Mouse (Mus musculus) hindbrain, embryonic 14.5 days (tissue): ENCODE results near the gene Oasl2. TPM values are rescaled to one million over a fixed set of nuclear protein-coding genes. Genes with fewer than 3 reads are reported as not detected.
"Not testable (repeated sequence)": the region's sequence is repeated elsewhere in the genome, so short reads cannot be mapped to it uniquely, and the experiment has no call there.

ENCODE experiments used
- ATAC-seq: fragments of 200-750 bp; cut with Nextera tagmentation; 2 replicates; pipeline ENCODE4 v1.8.0; 2017; ENCODE audit warnings: moderate number of reproducible peaks, mild to moderate bottlenecking, moderate TSS enrichment, moderate library complexity; ENCODE audit not compliant: low FRiP score
- DNase-seq: peaks from one replicate; pipeline ENCODE4 v3.0.0-alpha.2; 2015; ENCODE audit warnings: low spot score
- H3K27ac ChIP-seq: fragments of 300-500 bp; sonication (generic); 2 replicates; pipeline ENCODE4 v1.5.1; 2014; ENCODE audit warnings: mild to moderate bottlenecking, moderate library complexity
- H3K27me3 ChIP-seq: fragments of 300-500 bp; sonication (generic); 2 replicates; pipeline ENCODE4 v1.6.1; 2014; ENCODE audit warnings: mild to moderate bottlenecking, low read length, mixed read lengths; ENCODE audit not compliant: control insufficient read depth, insufficient read depth
- H3K36me3 ChIP-seq: fragments of 300-500 bp; sonication (generic); replicated peaks from 2 replicates; pipeline ENCODE4 v1.6.1; 2014; ENCODE audit not compliant: control insufficient read depth, insufficient read depth
- H3K4me1 ChIP-seq: fragments of 300-500 bp; sonication (generic); replicated peaks from 2 replicates; pipeline ENCODE4 v1.6.1; 2014; ENCODE audit warnings: antibody characterized with exemption, low read length, mixed read lengths; ENCODE audit not compliant: control insufficient read depth, insufficient read depth
- H3K4me2 ChIP-seq: fragments of 300-500 bp; sonication (generic); replicated peaks from 2 replicates; pipeline ENCODE4 v1.6.1; 2014; ENCODE audit warnings: mild to moderate bottlenecking, moderate library complexity
- H3K4me3 ChIP-seq: fragments of 300-500 bp; sonication (generic); replicated peaks from 2 replicates; pipeline ENCODE4 v1.5.1; 2014; ENCODE audit warnings: mild to moderate bottlenecking, low read length
- H3K9ac ChIP-seq: fragments of 300-500 bp; sonication (generic); 2 replicates; pipeline ENCODE4 v1.6.1; 2014
- H3K9me3 ChIP-seq: fragments of 300-500 bp; sonication (generic); 2 replicates; pipeline ENCODE4 v1.6.1; 2016; ENCODE audit warnings: low read length; ENCODE audit not compliant: control insufficient read depth
- WGBS: fragments of 180-500 bp; shearing (Covaris S2); extraction: QIAGEN DNeasy Blood & Tissue Kit; methylation state at CpG from one replicate; pipeline ENCODE4 v1.1.7; 2014; 5-methylcytosine and 5-hydroxymethylcytosine counted together
- polyA plus RNA-seq: library from polyadenylated mRNA; unstranded; fragments of >200 nt; fragmentation: Nextera tagmentation; extraction: Ambion mirVana; gene quantifications from 2 replicates; pipeline ENCODE4 v1.2.1, GENCODE M21; 2014

Oasl2 gene
- 3.7 and 5.0 TPM in 2 replicates for polyA plus RNA-seq

- no peak within 1 kb of the TSS for H3K27ac ChIP-seq
- H3K4me2 ChIP-seq = 0 out of 2 replicates have a peak within 1 kb of the TSS, but pooled peaks have one; percentile 21
- H3K9me3 ChIP-seq = no peaks in the 10 kb centered on the region
- ATAC-seq (no peak), DNase-seq (no peak)
- WGBS = 69% methylated on average over 13 of the region's 13 CpGs
- H3K4me3 ChIP-seq = no peak within 1 kb of the TSS
- H3K9ac ChIP-seq = no peak within 1 kb of the TSS
- no peaks in the 10 kb centered on the region for H3K36me3 ChIP-seq
- H3K27me3 ChIP-seq = no peaks in the 10 kb centered on the region
- no peaks in the 10 kb centered on the region for H3K4me1 ChIP-seq
These were observed at the start of gene Oasl2 for GRCm38 (mm10) chr5:114896688-114897373. Oasl2 (plus strand) TSS chr5:114896936.

GRCm38 (mm10) chr5:114851565-114852236 is 45.0 kb upstream of the Oasl2 start:
- H3K27me3 ChIP-seq = no peaks in the 10 kb centered on the region
- H3K9me3 ChIP-seq = no peaks in the 10 kb centered on the region
- no peak for ATAC-seq
- H3K4me1 ChIP-seq = no peaks in the 10 kb centered on the region
- H3K4me2 ChIP-seq = no peak overlapping the region
- H3K36me3 ChIP-seq = no peaks in the 10 kb centered on the region
- no peak overlapping the region for H3K9ac ChIP-seq
- H3K27ac ChIP-seq = no peak overlapping the region
- WGBS = 86% methylated on average over 20 of the region's 20 CpGs
- no peak overlapping the region for H3K4me3 ChIP-seq
- no peak for DNase-seq

GRCm38 (mm10) chr5:114853364-114853763 is 43.4 kb upstream of the Oasl2 start, which contains the start of gene 4930519G04Rik:
4930519G04Rik (plus strand) TSS chr5:114853664.
- ATAC-seq, H3K4me1 ChIP-seq, H3K9ac ChIP-seq, H3K9me3 ChIP-seq, H3K36me3 ChIP-seq, DNase-seq, H3K4me2 ChIP-seq, H3K27me3 ChIP-seq, H3K27ac ChIP-seq, H3K4me3 ChIP-seq: not testable (repeated sequence)
- WGBS = 85% methylated on average over 3 of the region's 5 CpGs

- no peaks in the 10 kb centered on the region for H3K36me3 ChIP-seq
- ATAC-seq = no peak
- H3K9ac ChIP-seq = peak within 1 kb of the TSS; percentile 56
- H3K4me1 ChIP-seq = no peaks in the 10 kb centered on the region
- H3K4me3 ChIP-seq = peak within 1 kb of the TSS; percentile 23
- 0 out of 2 replicates have a peak within 1 kb of the TSS, but pooled peaks have one; percentile 26 for H3K27ac ChIP-seq
- peak within 1 kb of the TSS; percentile 58 for H3K4me2 ChIP-seq
- no peaks in the 10 kb centered on the region for H3K27me3 ChIP-seq
- H3K9me3 ChIP-seq = no peaks in the 10 kb centered on the region
- no peak for DNase-seq
- 83% methylated on average over 12 of the region's 12 CpGs for WGBS
These were observed 38.2 kb upstream of the Oasl2 start, which contains the start of gene Gm9936 for GRCm38 (mm10) chr5:114858582-114858981. Gm9936 (minus strand) TSS chr5:114858682.

- DNase-seq (peak; percentile 90), ATAC-seq (peak; percentile 40; the same call in 1 of the 2 replicates)
- Histone ChIP-seq H3K4me2 (peak overlapping the region; percentile 58), H3K4me3 (peak overlapping the region; percentile 23), H3K9me3 (no peaks in the 10 kb centered on the region), H3K9ac (peak overlapping the region; percentile 56), H3K36me3 (no peaks in the 10 kb centered on the region), H3K27me3 (no peaks in the 10 kb centered on the region), H3K4me1 (no peaks in the 10 kb centered on the region), H3K27ac (0 out of 2 replicates have a peak overlapping the region, but pooled peaks have one; percentile 26)
- WGBS = 6% methylated on average over 18 of the region's 18 CpGs
These were observed 37.5 kb upstream of the Oasl2 start for GRCm38 (mm10) chr5:114859253-114859652.

- Histone ChIP-seq H3K4me3 (no peak overlapping the region), H3K27me3 (no peaks in the 10 kb centered on the region), H3K9ac (no peak overlapping the region), H3K27ac (no peak overlapping the region), H3K4me2 (no peak overlapping the region), H3K4me1 (no peaks in the 10 kb centered on the region), H3K9me3 (no peaks in the 10 kb centered on the region), H3K36me3 (no peaks in the 10 kb centered on the region)
- 71% methylated on average over 6 of the region's 6 CpGs for WGBS
- ATAC-seq (no peak), DNase-seq (no peak)
These were observed 35.0 kb upstream of the Oasl2 start for GRCm38 (mm10) chr5:114861730-114862129.

GRCm38 (mm10) chr5:114864813-114865212 is 31.9 kb upstream of the Oasl2 start:
- no peak overlapping the region for H3K4me2 ChIP-seq
- DNase-seq (no peak), ATAC-seq (no peak)
- H3K36me3 ChIP-seq = no peaks in the 10 kb centered on the region
- no peak overlapping the region for H3K9ac ChIP-seq
- 77% methylated on average over 7 of the region's 7 CpGs for WGBS
- peaks cover 14% of the 10 kb centered on the region for H3K9me3 ChIP-seq
- no peaks in the 10 kb centered on the region for H3K27me3 ChIP-seq
- no peak overlapping the region for H3K27ac ChIP-seq
- no peak overlapping the region for H3K4me3 ChIP-seq
- H3K4me1 ChIP-seq = no peaks in the 10 kb centered on the region

- peaks cover 14% of the 10 kb centered on the region for H3K9me3 ChIP-seq
- no peaks in the 10 kb centered on the region for H3K36me3 ChIP-seq
- H3K4me1 ChIP-seq = no peaks in the 10 kb centered on the region
- WGBS = 82% methylated on average over 12 of the region's 12 CpGs
- no peak overlapping the region for H3K4me2 ChIP-seq
- no peak overlapping the region for H3K4me3 ChIP-seq
- no peak overlapping the region for H3K9ac ChIP-seq
- DNase-seq (no peak), ATAC-seq (no peak)
- no peak overlapping the region for H3K27ac ChIP-seq
- H3K27me3 ChIP-seq = no peaks in the 10 kb centered on the region
These were observed 31.5 kb upstream of the Oasl2 start for GRCm38 (mm10) chr5:114865279-114865678.

- 49% methylated on average over 6 of the region's 6 CpGs for WGBS
- DNase-seq = no peak
- H3K27me3 ChIP-seq = no peaks in the 10 kb centered on the region
These were observed 20.9 kb upstream of the Oasl2 start for GRCm38 (mm10) chr5:114875858-114876257.

More at GRCm38 (mm10) chr5:114875858-114876257, 20.9 kb upstream of the Oasl2 start:
- H3K4me1 ChIP-seq = no peaks in the 10 kb centered on the region
- H3K36me3 ChIP-seq = no peaks in the 10 kb centered on the region
- H3K27ac ChIP-seq = no peak overlapping the region
- no peaks in the 10 kb centered on the region for H3K9me3 ChIP-seq
- ATAC-seq = no peak
- no peak overlapping the region for H3K9ac ChIP-seq
- H3K4me2 ChIP-seq = no peak overlapping the region
- no peak overlapping the region for H3K4me3 ChIP-seq
